In the genomic region with DNA sequence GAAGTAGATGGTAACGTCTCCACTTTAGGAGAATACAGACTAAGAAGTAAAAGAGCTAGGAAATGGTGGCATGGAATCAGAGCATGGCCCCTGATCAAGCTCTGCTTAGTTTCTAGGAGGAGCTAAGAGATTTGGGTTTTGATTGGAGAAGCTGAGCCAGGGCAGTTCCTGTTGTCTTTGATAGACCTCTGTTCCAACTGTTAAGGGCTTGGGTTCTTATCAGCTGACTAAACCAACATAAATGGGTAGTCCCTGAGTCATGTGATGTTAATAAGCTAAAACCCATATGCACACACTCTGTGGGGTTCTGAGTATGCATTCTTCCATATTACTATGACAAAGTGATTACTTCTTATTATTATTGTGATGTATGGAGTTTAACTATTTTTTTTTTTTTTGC, we compare ENCODE assay signal across 16 mouse cellular contexts.
"Had no signal": no experiment of that assay in that cellular context is flagged by ENCODE, and none has a peak within 500 bp of the region (broad histone marks: within the 10 kb centered on the region; RNA-seq: fewer than 3 reads in every experiment).

No protein-coding gene starts in this region.

- H3K27ac ChIP-seq: neural tube, embryonic 13.5 days; neural tube, embryonic 15.5 days; stomach, embryonic 15.5 days; stomach, postnatal 0 days had no signal

- H3K9me3 ChIP-seq: neural tube, embryonic 13.5 days; neural tube, embryonic 15.5 days; stomach, embryonic 15.5 days had no signal

- H3K4me1 ChIP-seq: neural tube, embryonic 13.5 days; neural tube, embryonic 15.5 days; stomach, embryonic 15.5 days had no signal

- H3K4me2 ChIP-seq: neural tube, embryonic 13.5 days; neural tube, embryonic 15.5 days; stomach, embryonic 15.5 days had no signal

- H3K4me3 ChIP-seq: neural tube, embryonic 13.5 days; neural tube, embryonic 15.5 days; stomach, embryonic 15.5 days had no signal

- H3K9ac ChIP-seq: neural tube, embryonic 13.5 days; neural tube, embryonic 15.5 days; stomach, embryonic 15.5 days had no signal

- H3K27me3 ChIP-seq: neural tube, embryonic 13.5 days; neural tube, embryonic 15.5 days; stomach, embryonic 15.5 days had no signal

- DNase-seq: retina, postnatal 1 day; right cerebral cortex, adult 18-20 months; right cerebral cortex, postnatal 14 days; right cerebral cortex, postnatal 25 days; right cerebral cortex, postnatal 4 days; spleen, adult 18-20 months; thymus, adult 18-20 months; thymus, adult 2 months; thymus, postnatal 14 days; thymus, postnatal 25 days; thymus, postnatal 36 days; thymus, postnatal 4 days had no signal

- H3K36me3 ChIP-seq: neural tube, embryonic 13.5 days; neural tube, embryonic 15.5 days; stomach, embryonic 15.5 days had no signal
